Mouse (Mus musculus) CD4-positive, CD25-positive, alpha-beta regulatory T cell, adult 2 months (primary cell): Measurements from ENCODE around the gene Cd300ld5.
"Not testable (repeated sequence)": the region's sequence is repeated elsewhere in the genome, so short reads cannot be mapped to it uniquely, and the experiment has no call there.

Experiments used
- DNase-seq: peaks from one replicate; pipeline ENCODE4 v3.0.0-alpha.2; 2012; ENCODE audit warnings: low read depth, low spot score

Cd300ld5 gene

DNA sequence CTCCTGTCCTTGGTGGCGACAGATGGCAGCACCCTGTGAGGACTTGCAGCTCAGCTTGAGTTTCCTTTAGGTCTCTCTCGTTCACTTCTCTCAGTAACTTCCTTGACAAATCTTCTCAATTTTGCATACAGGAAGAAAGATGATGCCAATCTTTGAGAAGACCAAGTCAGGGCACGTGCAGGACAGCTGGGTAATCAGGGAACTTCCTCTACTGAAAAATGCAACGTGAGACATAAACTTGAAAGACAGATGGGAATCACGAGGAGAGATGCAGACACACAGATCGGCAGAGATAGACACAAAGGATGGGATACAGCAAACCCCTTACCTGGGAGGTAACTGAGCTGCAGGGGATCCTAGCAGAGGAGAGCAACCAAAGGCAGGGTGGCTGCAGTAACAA is at the start of gene Cd300ld5:
TSS of gene Cd300ld5 (minus strand) at position 101 of the 400 bp plus-strand sequence.
- DNase-seq: not testable (repeated sequence)

DNA sequence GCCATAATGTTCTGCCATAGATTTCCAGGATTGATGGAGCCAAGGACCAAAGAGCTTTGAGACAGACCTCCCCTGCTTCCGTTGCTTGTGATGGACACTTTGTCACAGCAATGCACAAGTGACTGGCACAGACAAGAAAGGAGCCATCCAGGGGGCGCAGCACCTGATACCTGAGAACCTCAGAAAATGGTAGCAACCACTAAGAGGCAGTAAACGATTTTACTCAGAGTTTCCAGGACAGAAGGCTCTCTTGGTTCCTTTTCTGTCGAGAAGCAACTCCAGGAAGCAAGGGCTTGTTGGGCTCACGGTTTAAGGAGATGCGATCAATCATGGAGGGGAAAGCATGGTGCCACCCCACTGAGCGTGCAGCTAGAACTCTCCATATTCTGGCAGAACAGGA is 48.6 kb upstream of the Cd300ld5 start:
- DNase-seq: no peak

DNA sequence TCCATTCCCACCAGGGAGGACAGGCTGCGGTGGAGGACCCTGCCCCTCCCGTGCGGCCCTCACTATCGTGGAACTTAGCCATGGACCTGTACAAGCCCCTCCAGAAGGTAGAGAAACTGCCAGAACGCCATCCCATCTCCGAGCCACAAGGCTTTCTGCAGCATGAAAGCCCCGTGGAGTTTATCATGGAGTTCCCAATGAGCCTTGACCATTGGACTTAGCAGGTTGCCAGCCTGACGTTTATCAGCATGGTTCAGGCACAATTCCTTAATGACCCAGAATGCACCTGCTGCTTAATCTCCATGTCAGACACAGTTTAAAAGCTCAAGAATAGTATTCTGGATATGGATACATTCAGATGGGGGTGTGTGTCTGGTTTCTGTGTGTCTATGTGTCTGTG is 47.5 kb upstream of the Cd300ld5 start:
- no peak for DNase-seq

DNA sequence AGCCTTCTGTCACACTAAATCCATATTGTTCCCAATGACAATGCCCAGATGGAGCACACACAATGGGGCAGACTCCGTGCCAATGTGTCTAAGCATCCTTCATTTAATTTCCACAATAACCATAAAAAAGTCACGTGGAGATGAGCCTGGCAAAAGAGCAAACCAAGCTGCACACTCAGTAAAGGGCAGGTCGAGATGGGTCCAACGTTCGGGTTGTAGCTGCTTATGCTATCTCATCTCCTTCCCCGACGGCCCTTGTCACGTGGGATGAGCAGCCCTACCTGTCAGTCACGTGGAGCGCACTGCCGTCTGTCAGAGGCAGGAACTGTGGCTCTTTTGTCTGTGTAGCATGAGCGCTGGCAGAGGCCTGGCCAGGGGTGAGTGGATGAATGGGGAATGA is 47.0 kb upstream of the Cd300ld5 start:
- peak; percentile 13 for DNase-seq

DNA sequence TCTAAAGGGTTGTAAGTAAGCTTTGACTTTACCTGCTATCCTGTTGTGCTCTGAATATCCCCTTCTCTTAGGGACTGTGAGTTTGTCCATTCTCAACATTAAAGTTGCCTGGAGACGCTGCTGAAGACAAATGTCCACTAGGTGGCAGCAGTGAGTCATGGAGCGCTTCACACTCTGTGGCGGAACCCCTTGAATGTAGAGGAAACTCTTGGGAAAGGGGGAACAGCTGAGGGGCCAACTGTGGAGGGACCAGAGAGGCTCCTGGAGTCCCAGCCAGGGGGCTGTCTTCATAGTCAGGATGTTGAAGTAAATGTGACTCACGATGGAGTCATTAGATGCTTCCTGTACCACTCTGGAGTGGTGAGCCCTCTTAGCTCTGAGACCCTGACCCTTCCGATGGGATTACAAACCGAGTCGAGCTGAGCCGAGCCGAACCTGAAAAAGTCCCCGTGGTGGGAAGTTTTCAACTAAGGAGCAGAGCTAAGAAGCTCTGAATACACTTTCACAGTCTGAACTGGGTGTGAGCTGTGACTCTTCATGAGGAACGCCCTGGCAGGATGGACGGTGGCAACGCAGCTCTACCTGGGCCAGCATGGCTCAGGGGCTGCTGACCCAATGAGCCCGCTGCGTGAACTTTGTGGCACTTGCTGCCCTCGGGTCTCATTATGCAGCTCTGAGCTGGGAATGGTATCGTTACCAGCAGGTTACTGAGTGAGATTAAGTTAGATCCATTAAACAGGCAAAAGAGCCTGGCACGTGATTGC is 46.0 kb upstream of the Cd300ld5 start:
- DNase-seq: peak; percentile 88

DNA sequence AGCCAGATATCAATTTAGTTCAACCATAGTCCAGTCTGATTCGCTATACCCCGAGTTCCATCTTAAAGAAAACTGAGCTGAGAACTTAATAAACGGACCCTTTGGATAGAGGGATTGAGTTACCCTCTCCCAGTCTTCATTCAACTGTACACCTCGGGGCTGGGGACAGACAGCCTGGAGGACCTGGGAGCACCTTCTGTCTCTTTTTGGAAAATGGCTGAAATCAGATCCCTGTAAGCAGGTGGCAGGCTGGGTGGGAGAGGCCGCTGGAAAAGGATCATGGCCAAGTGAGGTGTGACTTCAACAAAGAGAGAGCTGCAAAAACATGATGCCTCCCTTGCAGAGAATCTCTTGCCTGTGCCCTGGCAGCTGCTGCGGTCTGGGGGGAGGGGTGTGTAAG is 44.6 kb upstream of the Cd300ld5 start:
- no peak for DNase-seq

DNA sequence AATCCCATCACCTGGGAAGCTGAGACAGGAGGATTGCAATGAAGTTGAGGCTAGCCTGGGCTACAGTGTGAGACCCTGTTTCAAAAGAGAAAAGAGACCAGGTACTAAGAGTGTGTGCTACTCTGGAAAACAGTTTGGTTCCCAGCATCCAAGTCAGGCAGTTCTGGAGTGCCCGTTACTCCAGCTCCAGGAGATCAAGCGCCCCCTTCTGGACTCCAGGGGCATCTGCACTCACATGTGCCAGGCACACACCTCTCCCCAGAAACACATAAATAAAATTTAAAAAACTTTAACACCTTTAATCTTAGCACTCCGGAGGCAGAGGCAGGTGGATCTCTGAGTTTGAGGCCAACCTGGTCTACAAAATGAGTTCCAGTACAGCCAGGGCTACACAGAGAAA is 43.8 kb upstream of the Cd300ld5 start:
- no peak for DNase-seq

DNA sequence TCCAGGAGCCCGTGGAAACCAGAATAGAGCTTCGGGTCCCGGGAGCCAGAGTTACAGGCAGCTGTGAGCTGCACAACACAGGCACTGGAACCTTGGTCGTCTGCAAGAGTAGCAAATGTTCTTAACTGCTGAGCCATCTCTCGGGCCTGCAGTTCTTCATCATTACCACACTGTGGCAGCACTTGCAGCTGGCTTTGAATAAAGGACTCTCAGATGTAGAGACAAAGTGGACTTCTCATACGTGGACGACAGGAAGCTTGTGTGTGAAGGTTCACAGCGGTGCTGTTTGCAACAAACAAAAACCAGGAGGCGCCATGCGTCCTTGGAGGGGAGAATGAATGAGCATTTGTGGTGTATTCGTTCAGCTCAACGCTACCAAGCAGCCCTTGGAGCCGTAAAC is 43.3 kb upstream of the Cd300ld5 start:
- peak; percentile 82 for DNase-seq

DNA sequence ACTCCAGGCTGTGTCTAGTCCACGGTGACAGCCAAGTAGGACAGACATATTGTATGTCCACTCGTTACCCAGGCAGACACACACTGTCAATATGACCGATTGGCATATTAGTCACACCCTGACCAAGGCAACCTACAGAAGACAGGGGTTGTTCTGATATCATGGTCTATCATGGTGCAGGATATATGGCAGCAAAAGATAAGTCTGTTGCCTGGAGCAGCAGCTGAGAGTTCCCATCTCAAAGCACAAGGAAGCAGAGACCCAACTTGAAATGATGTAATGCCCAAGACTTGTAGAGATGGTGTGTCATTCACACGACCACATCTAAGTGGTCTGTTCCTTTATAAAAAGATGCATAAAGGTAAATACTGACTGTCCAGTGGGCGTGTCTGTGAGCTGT is 41.1 kb upstream of the Cd300ld5 start:
- no peak for DNase-seq

DNA sequence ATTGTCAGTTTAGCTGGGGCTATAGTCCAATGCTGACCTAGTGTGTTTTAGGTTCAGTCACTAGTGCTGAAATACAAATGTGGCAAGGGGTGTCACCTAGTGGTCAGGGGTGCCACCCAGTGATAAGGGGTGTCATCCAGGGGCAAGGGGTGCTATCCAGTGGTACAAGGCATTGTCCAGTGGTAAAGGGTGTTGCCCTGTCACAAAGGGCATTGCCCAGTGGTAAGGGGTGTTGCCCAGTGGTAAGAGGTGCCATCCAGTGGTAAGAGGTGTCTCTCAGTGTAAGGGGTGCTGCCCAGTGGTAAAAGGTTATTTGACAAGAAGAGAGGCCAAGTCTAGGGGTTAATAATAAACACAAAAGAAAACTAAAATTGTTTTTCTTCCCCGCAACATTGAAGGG is 39.9 kb upstream of the Cd300ld5 start:
- no peak for DNase-seq

DNA sequence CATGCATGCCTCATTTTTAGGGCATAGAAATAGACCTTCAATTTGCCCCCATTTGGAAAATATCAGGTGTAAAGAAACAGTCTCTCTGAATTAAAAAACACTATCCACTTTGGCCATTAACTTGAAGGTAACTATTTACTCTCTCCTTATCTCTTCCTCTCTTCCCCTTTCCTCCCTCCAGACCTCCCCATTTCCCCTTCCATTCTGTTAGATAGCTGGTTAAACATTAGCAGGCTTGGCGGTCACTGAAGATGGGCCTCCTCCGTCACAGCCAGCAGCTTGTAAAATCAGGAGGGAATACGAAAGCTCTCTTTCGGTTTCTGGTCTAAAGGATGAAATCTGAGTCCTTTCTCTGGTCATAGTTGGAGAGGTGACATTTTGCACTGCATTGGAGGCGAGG is 38.3 kb upstream of the Cd300ld5 start:
- DNase-seq: no peak

DNA sequence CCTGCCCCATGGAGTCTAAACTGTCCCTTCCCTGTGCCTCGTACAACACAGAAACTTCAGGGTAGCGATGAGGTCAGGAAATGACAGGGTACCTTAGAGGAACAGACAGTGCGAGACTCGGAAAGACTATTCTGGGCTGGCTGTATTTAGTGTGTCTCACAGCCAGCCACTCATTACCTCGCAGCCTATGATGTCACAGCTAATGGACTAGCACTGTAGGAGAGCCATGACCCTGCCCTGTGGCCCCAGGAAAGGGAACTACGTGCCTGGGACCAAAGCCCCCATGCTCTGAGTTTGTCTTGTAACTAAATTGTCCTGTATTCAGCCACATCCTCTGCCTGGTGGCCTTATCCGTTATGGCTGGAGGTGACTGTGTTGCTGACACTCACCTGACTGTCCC is 37.8 kb upstream of the Cd300ld5 start:
- DNase-seq: no peak

DNA sequence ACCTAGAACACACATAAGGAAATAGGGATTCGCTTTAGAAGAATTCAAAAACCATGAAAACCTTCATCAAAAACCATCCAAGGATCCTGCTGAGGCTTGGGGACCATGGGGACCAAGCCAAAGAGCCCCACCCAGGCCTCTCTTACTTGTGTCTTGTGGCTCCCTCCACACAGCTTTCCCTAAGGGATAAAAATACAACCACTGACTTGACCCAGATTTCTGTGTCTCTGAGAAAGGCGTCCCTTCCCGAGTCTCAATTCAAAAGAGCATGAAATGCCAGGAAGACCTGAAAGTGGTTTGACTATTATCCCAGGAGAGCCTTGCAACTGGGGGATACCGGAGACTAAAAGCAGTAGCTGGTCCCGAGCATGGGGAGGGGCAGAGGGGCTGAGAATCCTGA is 35.4 kb upstream of the Cd300ld5 start:
- DNase-seq: no peak

DNA sequence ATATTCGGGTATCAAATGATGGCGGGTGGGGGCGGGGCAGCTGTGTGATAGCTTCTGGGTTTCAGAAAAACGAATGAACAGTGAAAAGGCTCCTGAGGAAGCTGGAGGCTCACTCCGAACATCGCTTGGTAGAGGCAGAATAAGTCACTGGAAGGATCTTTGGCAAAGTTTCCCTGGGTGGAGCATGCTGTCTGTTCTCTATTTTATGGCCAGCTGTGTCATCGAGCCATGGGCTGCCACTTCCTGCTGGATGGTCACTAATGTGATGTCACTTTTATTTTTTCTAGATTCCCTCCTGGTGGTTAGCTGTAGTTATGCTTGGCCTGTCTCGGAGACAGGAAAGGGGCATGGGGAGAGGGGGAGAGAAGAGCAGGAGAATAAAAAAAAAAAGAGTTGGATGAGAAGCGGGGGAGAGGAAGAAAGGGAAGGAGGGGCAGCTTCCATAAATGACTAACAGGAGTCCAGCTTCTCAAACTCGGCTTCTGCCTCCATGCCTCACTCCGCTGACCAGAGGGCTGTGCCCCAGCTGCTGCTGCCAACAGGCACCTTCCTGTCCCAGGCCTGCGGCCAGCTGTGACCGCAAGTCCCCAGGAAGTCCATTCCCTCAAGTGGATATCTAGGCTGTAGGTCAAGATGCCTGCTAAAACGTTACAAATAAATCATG is 34.2 kb upstream of the Cd300ld5 start:
- DNase-seq: no peak

DNA sequence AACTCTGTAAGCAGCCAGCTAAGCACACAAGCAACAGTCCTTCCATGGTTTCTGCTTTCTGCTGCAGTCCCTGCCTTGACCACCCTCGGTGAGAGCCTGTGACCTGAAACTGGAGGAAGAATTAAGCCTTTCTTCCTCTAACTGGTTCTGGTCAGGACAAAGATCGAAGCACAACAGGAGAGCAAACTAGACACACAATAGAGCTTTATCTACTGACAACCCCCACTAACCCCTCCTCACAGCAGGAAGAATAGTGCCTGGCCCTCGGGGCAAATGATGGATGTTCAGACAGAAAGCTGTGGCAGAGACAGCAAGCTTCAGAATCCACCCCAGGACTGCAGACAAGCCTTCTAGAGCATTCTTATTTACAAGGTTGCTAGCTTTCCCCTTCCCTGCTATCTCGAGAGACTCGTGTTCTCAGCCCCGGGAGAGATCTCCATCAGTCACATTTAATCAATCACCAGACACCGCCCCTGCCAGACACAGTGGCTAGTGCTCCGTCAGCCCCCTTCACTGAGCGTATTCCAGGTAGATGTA is 33.5 kb upstream of the Cd300ld5 start:
- DNase-seq: no peak

DNA sequence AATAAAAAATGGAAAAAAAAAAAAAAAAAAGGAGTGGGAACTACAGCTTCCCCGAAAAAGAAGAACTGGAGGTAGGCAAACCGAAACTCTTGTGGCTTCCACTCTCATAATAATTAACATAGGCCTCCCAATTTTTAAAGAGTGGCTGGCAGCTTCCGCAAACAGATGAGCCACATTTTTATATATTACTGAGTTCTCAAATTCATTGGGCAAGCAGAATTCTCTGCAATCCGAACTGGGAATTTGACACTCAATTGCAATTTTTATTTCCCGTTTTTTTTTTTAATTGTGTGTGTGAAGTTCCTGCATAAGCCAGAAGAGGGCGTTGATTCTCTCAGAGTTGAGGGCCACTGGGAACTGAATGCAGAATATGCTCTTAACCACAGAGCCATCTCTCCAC is 29.2 kb upstream of the Cd300ld5 start:
- DNase-seq: no peak

DNA sequence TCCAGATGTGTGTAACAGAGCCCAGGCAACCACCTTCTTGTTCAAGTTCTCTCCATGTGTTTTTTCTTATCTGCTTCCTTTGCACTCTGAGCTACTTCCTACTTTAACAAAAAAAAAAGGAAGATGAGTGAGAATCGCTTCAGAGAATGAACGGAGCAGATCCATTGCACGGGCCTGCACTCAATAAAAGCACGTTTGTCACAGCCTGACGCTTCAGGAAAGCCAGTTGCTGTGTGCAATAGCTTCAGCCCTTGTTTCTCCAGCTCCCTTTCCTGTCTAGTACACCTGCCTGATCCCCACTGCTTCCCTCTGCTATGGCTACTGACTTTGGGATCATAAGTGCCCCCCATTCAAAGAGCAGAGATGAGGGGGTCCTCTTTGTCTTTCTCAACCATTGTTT is 24.5 kb upstream of the Cd300ld5 start, which contains the start of gene Cd300e:
TSS of gene Cd300e (minus strand) at position 101 of the 400 bp plus-strand sequence.
- no peak for DNase-seq

DNA sequence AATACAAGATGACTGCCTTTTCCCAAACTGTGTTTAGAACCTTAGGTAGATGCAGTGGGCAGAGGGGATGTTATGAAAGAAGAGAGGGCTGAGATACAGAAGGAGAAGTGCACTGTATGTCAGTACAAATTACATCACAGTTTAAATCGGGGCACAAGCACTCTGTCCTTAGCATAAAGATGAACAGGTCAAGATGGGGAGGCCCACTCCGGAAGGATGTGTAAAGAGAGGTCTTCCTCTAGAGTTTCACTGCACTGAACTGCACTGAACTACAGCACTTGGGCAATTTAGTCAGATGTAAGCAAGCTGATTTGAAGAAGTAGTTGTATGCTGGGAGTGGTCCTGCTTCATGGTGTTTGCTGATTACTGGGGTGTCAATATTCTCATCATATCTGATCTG is 22.2 kb upstream of the Cd300ld5 start:
- no peak for DNase-seq

DNA sequence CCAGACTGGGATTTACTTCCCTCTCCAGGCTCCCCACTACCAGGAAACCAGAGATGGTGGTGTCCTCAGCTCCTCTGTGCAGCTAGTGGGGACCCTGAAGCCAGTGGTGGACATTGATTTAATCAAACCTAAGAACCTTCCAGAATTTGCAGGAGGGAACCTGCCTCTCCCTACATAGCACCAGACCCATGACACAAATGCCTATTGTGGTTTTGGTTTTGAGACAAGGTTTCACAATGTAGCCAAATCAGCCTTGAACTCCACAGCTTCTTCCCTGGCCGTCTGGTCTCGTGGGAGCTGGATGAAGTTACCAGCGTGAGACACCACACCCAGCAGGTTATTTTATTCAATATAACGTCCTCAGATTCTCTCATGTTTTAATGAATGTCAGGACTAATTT is 21.1 kb upstream of the Cd300ld5 start:
- no peak for DNase-seq

DNA sequence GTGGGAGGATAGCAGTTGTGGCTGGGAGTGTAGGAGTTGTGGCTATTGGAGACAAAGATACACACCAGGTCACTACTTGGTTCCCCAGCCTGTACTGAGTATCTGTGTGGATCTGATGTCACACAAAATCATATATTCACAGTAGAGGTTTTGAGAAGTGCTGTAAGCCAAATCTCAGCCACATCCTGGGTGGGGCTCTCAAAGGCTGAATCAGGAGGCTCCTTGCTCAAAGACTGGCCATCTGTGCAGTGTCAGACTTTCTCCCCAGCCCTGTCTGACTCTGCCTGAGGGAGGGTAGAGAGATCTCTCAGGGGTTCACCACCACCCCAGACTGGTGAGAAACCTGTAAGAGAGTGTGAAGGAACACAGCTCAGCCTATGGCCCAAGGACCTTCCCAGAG is 17.0 kb upstream of the Cd300ld5 start:
- no peak for DNase-seq

DNA sequence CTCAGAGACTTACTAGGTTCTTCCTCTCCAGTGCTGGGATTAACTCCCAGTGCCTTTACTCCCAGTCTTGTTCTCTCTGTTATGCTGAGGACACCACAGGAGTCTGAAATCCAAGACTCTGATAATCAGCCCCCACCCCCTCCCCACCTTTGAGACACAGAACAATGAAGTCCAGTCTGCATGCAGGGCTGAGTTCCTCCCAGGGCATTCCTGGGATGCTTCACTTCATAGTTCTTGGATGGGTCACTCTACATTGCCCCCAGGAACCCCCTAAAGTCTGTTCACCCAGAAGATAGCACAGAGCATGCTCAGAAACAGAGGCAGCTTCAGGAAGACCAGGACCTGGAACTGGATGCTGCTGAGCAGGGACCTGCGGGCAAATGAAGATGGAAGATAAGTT is 15.4 kb upstream of the Cd300ld5 start:
- no peak for DNase-seq

DNA sequence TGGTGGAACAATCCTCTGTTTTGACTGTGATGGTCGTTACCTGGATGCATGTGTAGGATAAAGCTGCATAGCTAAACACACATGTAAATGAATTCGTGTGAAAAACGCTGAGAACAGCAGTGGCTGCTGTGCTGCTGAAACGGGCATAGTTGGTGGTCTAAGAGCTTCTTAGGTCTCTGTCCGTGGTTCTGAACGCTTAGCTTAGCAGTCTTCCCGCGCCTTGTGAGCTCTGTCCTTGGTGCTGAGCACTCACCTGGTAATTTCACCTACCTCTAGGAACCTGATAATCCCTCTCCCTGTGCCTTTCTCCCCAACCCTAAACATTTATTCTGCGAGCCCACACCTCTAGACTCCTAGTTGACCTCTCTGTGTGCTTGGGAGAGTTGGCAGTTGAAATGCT is 14.6 kb upstream of the Cd300ld5 start:
- peak; percentile 51 for DNase-seq

DNA sequence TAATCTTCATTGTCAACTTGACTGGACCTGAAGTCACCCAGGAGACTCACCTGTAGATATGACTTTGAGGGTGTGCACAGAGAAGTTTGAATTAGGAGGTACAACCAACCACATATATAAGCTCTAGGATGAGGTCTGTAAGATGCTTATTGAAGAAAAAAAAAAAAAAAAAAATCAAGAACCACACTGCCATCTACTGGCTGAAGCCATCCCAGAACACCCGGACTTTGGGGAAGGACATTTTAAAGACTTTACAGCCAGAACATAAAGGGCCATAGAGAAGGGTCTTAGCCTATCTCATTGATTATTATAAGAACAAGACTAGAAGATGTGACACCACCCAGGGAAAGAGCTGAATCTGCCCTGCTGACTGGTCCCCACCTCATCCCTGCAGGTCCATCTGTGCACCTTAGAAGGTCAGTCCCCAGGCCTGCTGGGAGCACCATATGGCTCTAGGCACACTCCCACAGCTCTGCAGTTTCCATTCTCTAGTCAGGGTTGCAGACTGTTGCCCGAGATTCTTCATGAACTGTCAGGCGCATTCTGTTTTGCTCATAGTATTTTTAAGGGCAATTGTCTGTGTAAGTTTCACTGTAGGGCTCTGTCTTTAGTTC is 11.8 kb upstream of the Cd300ld5 start:
- DNase-seq: peak; percentile 27
